Mouse (Mus musculus) intestine, embryonic 16.5 days (tissue): ENCODE measurements at regions not wholly inside any gene's neighbourhood (a gene's known extent, or its start where the extent isn't known, plus 50 kb on each side); places are given as distances from the start of the nearest gene placed in this dataset.

Source experiments
- ATAC-seq: fragments of 200-750 bp; cut with Nextera tagmentation; 2 replicates; pipeline ENCODE4 v1.8.0; 2017; ENCODE audit warnings: moderate TSS enrichment, moderate library complexity
- H3K27ac ChIP-seq: fragments of 300-500 bp; sonication (generic); 2 replicates; pipeline ENCODE4 v1.5.1; 2014; ENCODE audit warnings: mild to moderate bottlenecking, low read length
- H3K27me3 ChIP-seq: fragments of 300-500 bp; sonication (generic); replicated peaks from 2 replicates; pipeline ENCODE4 v1.6.1; 2014; ENCODE audit warnings: low read length, control low read depth, mixed read lengths; ENCODE audit not compliant: control insufficient read depth, insufficient read depth
- H3K36me3 ChIP-seq: fragments of 300-500 bp; sonication (generic); 2 replicates; pipeline ENCODE4 v1.6.1; 2014; ENCODE audit warnings: low read length, control low read depth; ENCODE audit not compliant: control insufficient read depth, insufficient read depth
- H3K4me1 ChIP-seq: fragments of 300-500 bp; sonication (generic); 2 replicates; pipeline ENCODE4 v1.6.1; 2014; ENCODE audit warnings: low read length, control low read depth, mixed read lengths; ENCODE audit not compliant: control insufficient read depth, insufficient read depth
- H3K4me2 ChIP-seq: fragments of 300-500 bp; sonication (generic); 2 replicates; pipeline ENCODE4 v1.6.1; 2014; ENCODE audit warnings: low read depth, low read length, control low read depth
- H3K4me3 ChIP-seq: fragments of 300-500 bp; sonication (generic); 2 replicates; pipeline ENCODE4 v1.5.1; 2014; ENCODE audit warnings: mild to moderate bottlenecking, low read length
- H3K9ac ChIP-seq: fragments of 300-500 bp; sonication (generic); 2 replicates; pipeline ENCODE4 v1.6.1; 2014; ENCODE audit warnings: low read depth, low read length
- H3K9me3 ChIP-seq: fragments of 300-500 bp; sonication (generic); 2 replicates; pipeline ENCODE4 v1.6.1; 2016; ENCODE audit warnings: low read length, control low read depth; ENCODE audit not compliant: control insufficient read depth
- WGBS: fragments of 180-500 bp; shearing (Covaris S2); extraction: QIAGEN DNeasy Blood & Tissue Kit; methylation state at CpG from one replicate; pipeline ENCODE4 v1.1.7; 2014; 5-methylcytosine and 5-hydroxymethylcytosine counted together

GRCm38 (mm10) chr8:91884325-91884724 lies 82.5 kb upstream of the Irx3 start:
- Histone ChIP-seq H3K36me3 (no peaks in the 10 kb centered on the region), H3K4me2 (no peak overlapping the region), H3K27ac (no peak overlapping the region), H3K27me3 (no peaks in the 10 kb centered on the region), H3K4me1 (no peaks in the 10 kb centered on the region), H3K9ac (no peak overlapping the region), H3K4me3 (no peak overlapping the region), H3K9me3 (no peaks in the 10 kb centered on the region)
- WGBS: 25% methylated on average over 3 of the region's 3 CpGs
- ATAC-seq: no peak

DNA sequence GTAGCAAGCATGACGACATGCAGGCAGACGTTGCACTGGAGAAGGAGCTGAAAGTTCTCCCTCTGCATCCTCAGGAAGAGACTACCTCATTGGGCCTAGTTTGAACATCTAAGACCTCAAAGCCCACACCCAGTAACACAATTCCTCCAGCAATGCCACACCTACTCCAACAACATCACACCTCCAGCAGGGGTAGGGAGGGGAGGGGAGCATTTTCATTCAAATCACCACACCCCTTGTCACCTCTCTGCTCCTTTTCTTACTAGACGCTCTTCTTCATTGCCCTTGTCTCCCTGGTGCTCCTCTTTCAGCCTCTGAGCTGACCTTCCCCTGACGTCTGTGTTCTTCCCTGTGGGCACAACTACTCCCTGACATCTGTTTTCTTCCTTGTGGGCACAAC lies 81.1 kb upstream of the Irx3 start:
- Histone ChIP-seq H3K27me3 (no peaks in the 10 kb centered on the region), H3K4me1 (no peaks in the 10 kb centered on the region), H3K27ac (no peak overlapping the region), H3K9ac (no peak overlapping the region), H3K9me3 (no peaks in the 10 kb centered on the region), H3K4me2 (no peak overlapping the region), H3K36me3 (no peaks in the 10 kb centered on the region), H3K4me3 (no peak overlapping the region)
- ATAC-seq: no peak
- WGBS: 65% methylated on average over 4 of the region's 4 CpGs

DNA sequence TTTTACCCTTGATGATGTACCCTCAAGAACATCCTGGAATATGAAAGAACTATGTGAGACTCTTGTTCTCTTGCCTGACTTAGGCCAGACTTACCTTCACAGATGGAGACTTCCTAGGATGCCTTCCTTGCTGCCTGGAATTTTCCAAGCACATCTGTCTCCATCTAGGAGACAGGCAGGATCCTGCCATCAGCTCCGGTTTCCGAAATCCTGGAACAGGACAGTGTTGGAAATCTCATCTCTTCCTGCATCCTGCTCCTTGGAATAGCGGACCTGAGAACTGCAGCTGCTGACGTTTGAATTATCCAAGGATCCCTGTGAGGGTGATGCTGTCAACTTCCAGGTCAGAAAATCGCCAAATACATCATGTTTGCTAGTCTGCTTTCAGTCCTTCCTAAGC lies 77.0 kb upstream of the Irx3 start:
- peaks cover 5% of the 10 kb centered on the region; the same call in 1 of the 2 replicates for H3K27me3 ChIP-seq
- WGBS: 78% methylated on average over 5 of the region's 5 CpGs
- H3K4me2 ChIP-seq: no peak overlapping the region

GRCm38 (mm10) chr8:91876161-91876560 lies 74.3 kb upstream of the Irx3 start:
- Histone ChIP-seq H3K27ac (no peak overlapping the region), H3K4me3 (no peak overlapping the region), H3K4me1 (0 out of 2 replicates have a peak, but pooled peaks cover 6% of the 10 kb centered on the region), H3K4me2 (no peak overlapping the region), H3K36me3 (no peaks in the 10 kb centered on the region), H3K9ac (no peak overlapping the region), H3K9me3 (no peaks in the 10 kb centered on the region), H3K27me3 (peaks cover 8% of the 10 kb centered on the region; the same call in 1 of the 2 replicates)
- WGBS: 28% methylated on average over 15 of the region's 15 CpGs
- ATAC-seq: no peak

More for the DNA sequence above, 77.0 kb upstream of the Irx3 start:
- Histone ChIP-seq H3K9me3 (no peaks in the 10 kb centered on the region), H3K36me3 (no peaks in the 10 kb centered on the region), H3K4me3 (no peak overlapping the region), H3K9ac (no peak overlapping the region), H3K4me1 (no peaks in the 10 kb centered on the region), H3K27ac (no peak overlapping the region)
- no peak for ATAC-seq

GRCm38 (mm10) chr8:91873232-91873631 lies 71.4 kb upstream of the Irx3 start:
- no peak for ATAC-seq
- H3K4me1 ChIP-seq: 0 out of 2 replicates have a peak, but pooled peaks cover 6% of the 10 kb centered on the region
- no peaks in the 10 kb centered on the region for H3K36me3 ChIP-seq
- H3K27me3 ChIP-seq: peaks cover 10% of the 10 kb centered on the region; the same call in 1 of the 2 replicates
- H3K4me3 ChIP-seq: no peak overlapping the region
- no peak overlapping the region for H3K27ac ChIP-seq
- no peaks in the 10 kb centered on the region for H3K9me3 ChIP-seq
- no peak overlapping the region for H3K9ac ChIP-seq
- 48% methylated on average over 5 of the region's 5 CpGs for WGBS
- no peak overlapping the region for H3K4me2 ChIP-seq

GRCm38 (mm10) chr8:91872278-91873115 lies 70.6 kb upstream of the Irx3 start:
- peaks cover 10% of the 10 kb centered on the region; the same call in 1 of the 2 replicates for H3K27me3 ChIP-seq
- H3K4me2 ChIP-seq: peak overlapping the region; percentile 49
- peak; percentile 44; the same call in 1 of the 2 replicates for ATAC-seq

GRCm38 (mm10) chr8:91867069-91867468 lies 65.2 kb upstream of the Irx3 start:
- H3K27me3 ChIP-seq: 0 out of 2 replicates have a peak, but pooled peaks cover 2% of the 10 kb centered on the region

More at GRCm38 (mm10) chr8:91872278-91873115, 70.6 kb upstream of the Irx3 start:
- H3K36me3 ChIP-seq: no peaks in the 10 kb centered on the region
- 12% methylated on average over 29 of the region's 29 CpGs for WGBS
- no peaks in the 10 kb centered on the region for H3K9me3 ChIP-seq
- 0 out of 2 replicates have a peak overlapping the region, but pooled peaks have one; percentile 11 for H3K9ac ChIP-seq
- H3K4me3 ChIP-seq: peak overlapping the region; percentile 13
- 0 out of 2 replicates have a peak, but pooled peaks cover 6% of the 10 kb centered on the region for H3K4me1 ChIP-seq
- no peak overlapping the region for H3K27ac ChIP-seq

GRCm38 (mm10) chr8:91866076-91866475 lies 64.2 kb upstream of the Irx3 start:
- no peak for ATAC-seq
- H3K4me3 ChIP-seq: no peak overlapping the region
- 0 out of 2 replicates have a peak, but pooled peaks cover under 1% of the 10 kb centered on the region for H3K27me3 ChIP-seq
- H3K4me1 ChIP-seq: no peaks in the 10 kb centered on the region
- 61% methylated on average over 7 of the region's 7 CpGs for WGBS
- H3K27ac ChIP-seq: no peak overlapping the region
- no peak overlapping the region for H3K4me2 ChIP-seq
- no peaks in the 10 kb centered on the region for H3K36me3 ChIP-seq
- H3K9ac ChIP-seq: no peak overlapping the region
- no peaks in the 10 kb centered on the region for H3K9me3 ChIP-seq

More at GRCm38 (mm10) chr8:91867069-91867468, 65.2 kb upstream of the Irx3 start:
- WGBS: 28% methylated on average over 7 of the region's 7 CpGs
- Histone ChIP-seq H3K27ac (no peak overlapping the region), H3K4me2 (no peak overlapping the region), H3K36me3 (no peaks in the 10 kb centered on the region), H3K9me3 (no peaks in the 10 kb centered on the region), H3K4me3 (no peak overlapping the region), H3K9ac (no peak overlapping the region), H3K4me1 (no peaks in the 10 kb centered on the region)
- ATAC-seq: no peak

- H3K4me2 ChIP-seq: no peak overlapping the region
- H3K9ac ChIP-seq: no peak overlapping the region
- ATAC-seq: no peak
- H3K9me3 ChIP-seq: no peaks in the 10 kb centered on the region
- no peaks in the 10 kb centered on the region for H3K36me3 ChIP-seq
- no peak overlapping the region for H3K4me3 ChIP-seq
- WGBS: 20% methylated on average over 10 of the region's 10 CpGs
- no peaks in the 10 kb centered on the region for H3K27me3 ChIP-seq
- no peak overlapping the region for H3K27ac ChIP-seq
- no peaks in the 10 kb centered on the region for H3K4me1 ChIP-seq
Measured at GRCm38 (mm10) chr8:91865361-91865760, 63.5 kb upstream of the Irx3 start.
